Mouse (Mus musculus) G1E (cell line): Measurements from ENCODE around the gene Slc44a4. TPM values are rescaled to one million over a fixed set of nuclear protein-coding genes. Genes with fewer than 3 reads are reported as not detected.
"Not testable (repeated sequence)": the region's sequence is repeated elsewhere in the genome, so short reads cannot be mapped to it uniquely, and the experiment has no call there.

Experiments used
- ATAC-seq: 2 replicates; pipeline ENCODE4 v1.8.0; 2016; ENCODE audit warnings: mild to moderate bottlenecking; ENCODE audit not compliant: insufficient number of reproducible peaks, poor library complexity, low FRiP score, severe bottlenecking; ENCODE audit errors: extremely low read depth
- DNase-seq: peaks from one replicate; pipeline ENCODE4 v3.0.0; 2012; ENCODE audit warnings: low spot score
- H3K27me3 ChIP-seq: 2 replicates; pipeline ENCODE4 v1.6.1; 2012; ENCODE audit warnings: mild to moderate bottlenecking, low read length, inconsistent platforms; ENCODE audit not compliant: insufficient read depth
- H3K36me3 ChIP-seq: replicated peaks from 2 replicates; pipeline ENCODE3; 2012; ENCODE audit warnings: mild to moderate bottlenecking, inconsistent platforms
- H3K4me1 ChIP-seq: 2 replicates; pipeline ENCODE4 v1.6.1; 2012; ENCODE audit warnings: low read depth, low read length, inconsistent platforms, mixed read lengths; ENCODE audit not compliant: insufficient read depth
- H3K4me3 ChIP-seq: 2 replicates; pipeline ENCODE4 v1.5.1; 2012; ENCODE audit warnings: low read depth, mild to moderate bottlenecking, inconsistent platforms, low read length, moderate library complexity, mixed read lengths
- H3K9me3 ChIP-seq: replicated peaks from 2 replicates; pipeline ENCODE4 v1.6.1; 2012; ENCODE audit warnings: inconsistent platforms
- CTCF ChIP-seq: IDR thresholded peaks from 2 replicates; pipeline ENCODE4 v1.5.1; 2012; ENCODE audit warnings: low read depth, low read length, inconsistent platforms, mixed read lengths
- GATA1 ChIP-seq: IDR thresholded peaks from 2 replicates; pipeline ENCODE4 v1.6.1; 2012; ENCODE audit warnings: borderline replicate concordance, low read length, inconsistent platforms, mixed read lengths
- GATA2 ChIP-seq: IDR thresholded peaks from 2 replicates; pipeline ENCODE4 v1.6.1; 2012; ENCODE audit warnings: low read depth, low read length, inconsistent platforms, borderline replicate concordance
- POLR2AphosphoS5 ChIP-seq: IDR thresholded peaks from 2 replicates; pipeline ENCODE4 v1.6.1; 2012; ENCODE audit warnings: low read depth, low read length, inconsistent platforms; ENCODE audit not compliant: insufficient replicate concordance
- TAL1 ChIP-seq: conservative IDR thresholded peaks from 2 replicates; pipeline ENCODE4 v1.6.1; 2012; ENCODE audit warnings: low read depth, low read length, inconsistent platforms, mixed read lengths
- polyA plus RNA-seq: library from polyadenylated mRNA; stranded (reverse); fragments of >175 nt; gene quantifications from 2 replicates; pipeline ENCODE4 v1.2.3, GENCODE M21; 2012
- total RNA-seq, 2 experiments: library from RNA; stranded (forward) in 1 of 2; stranded (reverse) in 1 of 2; fragments of 200-1000 nt in 1 of 2; fragments of >200 nt in 1 of 2; fragmentation: Nextera tagmentation in 1 of 2; gene quantifications; 2 replicates each; pipeline ENCODE4 v1.2.3; 2014 to 2017

The Slc44a4 gene
- total and polyA plus RNA-seq, 3 experiments: not detected

DNA sequence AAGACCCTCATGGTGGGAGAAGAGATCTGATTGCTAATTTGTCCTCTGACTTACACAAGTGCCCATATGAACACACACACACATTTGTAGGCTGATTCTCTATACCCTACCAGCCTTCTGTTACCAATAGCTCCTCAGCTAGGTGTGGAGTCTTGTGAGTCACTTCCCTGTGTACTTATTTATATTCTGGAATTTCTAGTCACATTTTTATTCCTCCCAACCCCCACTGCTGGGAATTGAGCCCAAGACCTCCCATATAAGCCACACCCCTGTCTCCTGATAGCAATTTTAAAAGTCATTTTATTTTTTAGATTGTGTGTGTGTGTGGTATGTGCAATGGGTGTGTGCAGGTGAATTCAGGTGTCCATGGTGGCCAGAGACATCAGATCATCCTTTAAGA is 30.1 kb downstream of the Slc44a4 start:
- ATAC-seq: no peak
- TF ChIP-seq GATA2: no peak
- no peak for TF ChIP-seq GATA1
- no peak for TF ChIP-seq TAL1
- TF ChIP-seq CTCF: no peak
- TF ChIP-seq POLR2AphosphoS5: no peak
- no peaks in the 10 kb centered on the region for H3K9me3 ChIP-seq

DNA sequence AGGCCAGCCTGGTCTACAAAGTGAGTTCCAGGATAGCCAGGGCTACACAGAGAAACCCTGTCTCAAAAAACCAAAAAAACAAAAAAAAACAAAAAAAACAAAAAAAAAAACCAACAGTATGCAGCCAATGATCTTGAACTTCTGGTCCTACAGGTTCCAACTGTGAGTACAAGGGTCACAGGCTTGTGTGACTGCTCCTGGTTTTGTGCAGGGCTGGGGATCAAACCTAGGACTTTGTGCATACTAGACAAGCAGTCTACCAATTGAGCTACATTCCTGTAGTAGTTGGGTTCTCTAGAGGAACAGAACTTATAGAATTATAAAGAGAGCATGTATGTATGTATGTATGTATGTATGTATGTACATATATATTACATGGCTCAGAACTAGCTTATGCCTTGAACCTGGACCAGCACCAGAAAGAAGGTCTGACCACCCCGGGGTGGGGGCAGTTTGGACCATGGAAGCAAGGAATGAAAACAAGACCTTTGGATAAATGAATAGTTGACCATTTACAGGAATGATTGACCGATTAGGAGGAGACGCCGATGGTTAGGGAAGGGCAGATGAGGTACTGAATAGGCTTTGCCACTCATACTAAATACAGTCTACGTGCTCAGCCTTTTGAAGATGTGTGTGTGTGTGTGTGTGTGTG is 32.3 kb downstream of the Slc44a4 start:
- no peak for DNase-seq
- H3K27me3 ChIP-seq: no peaks in the 10 kb centered on the region; the same call in 1 of the 2 replicates
- H3K9me3 ChIP-seq: no peaks in the 10 kb centered on the region
- TF ChIP-seq TAL1 (no peak), CTCF (no peak), GATA2 (no peak), GATA1 (no peak), POLR2AphosphoS5 (no peak)
- no peak for ATAC-seq
- no peak overlapping the region for H3K4me3 ChIP-seq
- H3K36me3 ChIP-seq: peaks cover 33% of the 10 kb centered on the region
- H3K4me1 ChIP-seq: peaks cover 23% of the 10 kb centered on the region

More for the DNA sequence above, 30.1 kb downstream of the Slc44a4 start:
- Histone ChIP-seq H3K4me1 (peaks cover 12% of the 10 kb centered on the region), H3K27me3 (no peaks in the 10 kb centered on the region; the same call in 1 of the 2 replicates), H3K36me3 (peaks cover 11% of the 10 kb centered on the region), H3K4me3 (no peak overlapping the region)
- no peak for DNase-seq

DNA sequence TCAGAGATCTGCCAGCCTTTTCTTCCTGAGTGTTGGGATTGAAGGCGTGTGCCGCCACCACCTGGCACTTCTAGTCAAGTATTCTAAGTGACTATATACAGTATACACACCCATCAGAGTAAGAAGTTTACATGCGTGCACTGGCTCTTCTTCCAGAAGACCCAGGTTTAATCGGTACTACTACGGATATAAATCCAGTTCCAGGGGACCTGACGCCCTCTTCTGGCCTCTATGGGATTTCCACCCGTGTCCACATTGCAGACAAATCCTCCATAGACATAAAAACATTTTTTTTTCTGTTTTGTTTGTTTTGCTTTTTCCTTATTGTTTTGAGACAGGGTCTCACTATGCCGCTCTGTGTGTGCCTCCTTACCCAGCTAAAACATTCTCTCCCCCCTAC is 33.3 kb downstream of the Slc44a4 start:
- no peak for TF ChIP-seq GATA2
- no peak for TF ChIP-seq POLR2AphosphoS5
- no peak for TF ChIP-seq GATA1
- peak; percentile 9; the same call in 1 of the 2 replicates for TF ChIP-seq CTCF
- TF ChIP-seq TAL1: no peak
- DNase-seq (no peak), ATAC-seq (no peak)
- Histone ChIP-seq H3K9me3 (no peaks in the 10 kb centered on the region), H3K4me1 (peaks cover 19% of the 10 kb centered on the region), H3K4me3 (no peak overlapping the region), H3K27me3 (no peaks in the 10 kb centered on the region; the same call in 1 of the 2 replicates), H3K36me3 (peaks cover 37% of the 10 kb centered on the region)

DNA sequence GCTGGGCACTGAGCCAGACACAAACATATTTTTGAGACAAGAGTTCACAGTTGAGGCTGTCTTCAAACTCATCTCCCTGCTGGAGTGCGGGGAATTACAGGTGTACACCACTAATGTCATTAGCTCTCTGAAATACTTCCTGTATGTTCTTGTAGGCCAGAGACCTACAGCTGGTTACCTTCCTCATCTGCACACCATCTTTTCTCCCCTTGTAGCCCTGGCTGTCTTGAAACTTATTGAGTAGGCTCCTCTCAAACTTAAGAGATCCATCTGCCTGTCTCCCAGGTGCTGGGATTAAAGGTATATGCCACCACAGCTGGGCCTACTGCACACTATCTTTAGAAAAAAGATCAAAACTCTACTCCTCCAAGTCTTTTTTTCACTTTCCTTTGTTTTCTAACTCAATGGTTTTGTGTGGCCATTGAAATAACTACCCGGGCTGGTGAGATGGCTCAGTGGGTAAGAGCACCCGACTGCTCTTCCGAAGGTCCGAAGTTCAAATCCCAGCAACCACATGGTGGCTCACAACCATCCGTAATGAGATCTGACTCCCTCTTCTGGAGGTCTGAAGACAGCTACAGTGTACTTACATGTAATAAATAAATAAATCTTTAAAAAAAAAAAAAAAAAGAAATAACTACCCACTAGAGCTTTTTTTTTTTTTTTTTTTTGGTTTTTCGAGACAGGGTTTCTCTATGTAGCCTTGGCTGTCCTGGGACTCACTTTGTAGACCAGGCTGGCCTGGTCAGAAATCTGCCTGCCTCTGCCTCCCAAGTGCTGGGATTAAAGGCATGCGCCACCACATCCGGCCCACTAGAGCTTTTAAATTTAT is 34.7 kb downstream of the Slc44a4 start:
- not testable (repeated sequence) for H3K27me3 ChIP-seq, DNase-seq

DNA sequence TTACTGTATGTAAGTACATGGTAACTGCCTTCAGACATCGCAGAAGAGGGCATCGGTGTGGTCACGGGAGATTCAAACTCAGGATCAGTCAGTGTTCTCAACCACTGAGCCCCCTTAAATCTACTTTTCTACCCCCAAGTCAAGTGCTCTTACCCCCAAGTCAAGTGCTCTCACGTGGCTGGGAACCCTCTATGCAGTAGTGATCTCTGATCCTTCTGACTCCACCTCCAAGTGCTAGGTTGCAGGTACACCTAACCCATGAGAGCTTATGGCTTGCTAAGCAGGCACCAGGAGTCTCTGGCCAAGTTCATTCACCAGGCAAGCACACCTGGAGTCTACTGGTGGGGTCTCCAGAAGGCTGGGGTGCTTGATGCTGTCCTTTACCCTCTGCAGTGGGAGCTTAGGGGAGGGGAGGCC is 35.3 kb downstream of the Slc44a4 start:
- TF ChIP-seq GATA2: no peak
- no peak for TF ChIP-seq TAL1
- TF ChIP-seq GATA1: no peak
- no peak for TF ChIP-seq CTCF
- no peak for TF ChIP-seq POLR2AphosphoS5
- Histone ChIP-seq H3K36me3 (peaks cover 37% of the 10 kb centered on the region), H3K4me3 (peak overlapping the region; percentile 7; the same call in 1 of the 2 replicates), H3K4me1 (peaks cover 25% of the 10 kb centered on the region), H3K27me3 (no peaks in the 10 kb centered on the region; the same call in 1 of the 2 replicates), H3K9me3 (no peaks in the 10 kb centered on the region)
- ATAC-seq (no peak), DNase-seq (no peak)

More for the DNA sequence above, 34.7 kb downstream of the Slc44a4 start:
- peaks cover 25% of the 10 kb centered on the region for H3K4me1 ChIP-seq
- H3K9me3 ChIP-seq, ATAC-seq: not testable (repeated sequence)
- peaks cover 37% of the 10 kb centered on the region for H3K36me3 ChIP-seq
- H3K4me3 ChIP-seq: peak overlapping the region; percentile 7; the same call in 1 of the 2 replicates
